Mouse (Mus musculus): ENCODE measurements around the gene Tmem25.
A peak's percentile ranks its signal among the peaks of the same experiment; 100 is the strongest.
"Not testable (repeated sequence)": the region's sequence is repeated elsewhere in the genome, so short reads cannot be mapped to it uniquely, and the experiment has no call there.

Tmem25 gene

DNA sequence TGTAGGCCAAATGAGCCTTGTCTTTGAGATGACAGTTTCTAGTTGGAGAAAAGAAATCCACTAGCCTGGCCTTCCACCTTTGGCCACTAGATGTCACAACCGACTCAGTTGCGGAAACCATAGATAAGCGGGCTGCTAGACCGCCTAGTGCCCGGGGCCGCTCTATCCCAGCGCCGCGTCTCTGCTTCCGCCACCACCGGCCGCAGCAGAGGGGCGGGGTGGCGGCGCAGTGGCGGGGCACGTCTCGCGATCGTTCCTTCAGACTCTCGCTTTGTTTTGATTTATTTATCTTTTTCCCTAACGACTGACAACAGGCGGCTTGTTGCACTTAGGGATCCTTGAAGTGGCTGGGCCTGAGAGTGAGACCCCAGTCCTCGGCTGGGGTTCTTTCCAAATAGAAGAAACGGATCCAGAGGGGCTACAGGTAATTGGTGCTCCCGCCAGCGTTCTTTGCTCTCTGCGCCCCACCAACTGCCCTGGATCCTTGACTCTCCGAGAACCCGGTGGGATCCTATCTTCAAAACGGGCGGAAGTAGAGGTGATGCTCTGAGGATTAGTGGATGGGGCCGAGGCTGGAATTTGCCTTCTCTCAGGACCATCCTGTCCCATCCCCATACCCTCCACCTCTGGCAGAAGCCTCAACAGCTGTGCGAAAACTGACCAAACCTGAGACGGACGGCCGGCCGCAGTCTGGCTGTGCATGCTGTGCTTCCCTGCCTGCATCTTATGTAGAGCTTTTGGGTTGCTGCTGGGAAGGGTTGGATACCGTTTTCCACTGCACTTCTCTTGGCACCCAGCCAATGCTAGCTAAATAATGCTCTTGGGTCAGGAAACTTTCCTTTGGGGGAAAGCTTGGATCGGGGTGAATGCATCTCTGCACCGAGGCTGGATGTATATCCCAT, 26.1 kb downstream of the Tmem25 start:
- DNase-seq (ENCODE audit: extremely low spot score, low read depth, low spot score), result peak; percentile 80

DNA sequence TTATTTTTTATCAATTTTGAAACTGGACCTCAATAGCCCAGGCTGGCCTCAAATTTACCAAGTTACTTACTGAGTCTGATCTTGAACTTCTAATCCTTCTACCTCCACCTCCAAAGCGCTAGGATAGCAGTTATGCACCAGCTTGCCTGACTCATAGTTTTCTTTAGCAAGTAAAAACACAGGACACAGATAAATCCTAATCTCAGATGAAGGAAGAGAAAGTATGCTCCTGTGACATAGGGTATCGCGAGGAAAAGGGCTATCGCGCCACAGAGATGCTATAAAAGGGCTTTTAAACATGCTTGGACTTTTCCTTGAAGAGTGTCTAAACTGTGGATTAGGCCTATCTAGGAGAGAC, 26.7 kb downstream of the Tmem25 start:
- DNase-seq (ENCODE audit: extremely low spot score, low read depth, low spot score), result no peak

DNA sequence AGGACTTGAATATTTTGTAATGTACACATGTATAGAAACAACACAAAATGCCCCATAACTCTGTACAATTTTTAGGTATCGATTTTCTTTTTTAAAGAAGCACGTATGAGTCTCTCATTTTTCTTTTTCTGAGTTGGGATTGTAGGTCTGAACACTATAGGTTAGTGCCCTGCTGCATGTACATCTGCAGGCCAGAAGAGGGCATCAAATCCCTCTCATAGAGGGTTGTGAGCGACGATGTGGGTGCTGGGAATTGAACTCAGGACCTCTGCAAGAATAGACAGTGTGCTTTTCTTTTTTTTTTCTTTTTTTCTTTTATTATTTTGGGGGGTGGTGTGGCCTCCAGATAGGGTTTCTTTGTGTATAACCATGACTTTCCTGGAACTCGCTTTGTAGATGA, 27.7 kb downstream of the Tmem25 start:
- DNase-seq (ENCODE audit: extremely low spot score, low read depth, low spot score), result no peak

DNA sequence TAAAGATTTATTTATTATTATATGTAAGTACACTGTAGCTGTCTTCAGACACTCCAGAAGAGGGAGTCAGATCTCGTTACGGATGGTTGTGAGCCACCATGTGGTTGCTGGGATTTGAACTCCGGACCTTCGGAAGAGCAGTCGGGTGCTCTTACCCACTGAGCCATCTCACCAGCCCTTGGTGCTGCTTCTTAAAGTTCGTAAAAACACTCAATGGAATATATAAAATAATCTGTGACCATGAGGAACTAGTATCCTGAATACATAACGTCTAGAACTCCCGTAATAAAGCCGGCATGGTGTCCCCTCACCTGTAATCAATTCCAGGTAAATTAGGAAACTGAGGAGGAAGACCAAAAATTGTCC, 31.1 kb downstream of the Tmem25 start:
- DNase-seq (ENCODE audit: extremely low spot score, low read depth, low spot score), result not testable (repeated sequence)

DNA sequence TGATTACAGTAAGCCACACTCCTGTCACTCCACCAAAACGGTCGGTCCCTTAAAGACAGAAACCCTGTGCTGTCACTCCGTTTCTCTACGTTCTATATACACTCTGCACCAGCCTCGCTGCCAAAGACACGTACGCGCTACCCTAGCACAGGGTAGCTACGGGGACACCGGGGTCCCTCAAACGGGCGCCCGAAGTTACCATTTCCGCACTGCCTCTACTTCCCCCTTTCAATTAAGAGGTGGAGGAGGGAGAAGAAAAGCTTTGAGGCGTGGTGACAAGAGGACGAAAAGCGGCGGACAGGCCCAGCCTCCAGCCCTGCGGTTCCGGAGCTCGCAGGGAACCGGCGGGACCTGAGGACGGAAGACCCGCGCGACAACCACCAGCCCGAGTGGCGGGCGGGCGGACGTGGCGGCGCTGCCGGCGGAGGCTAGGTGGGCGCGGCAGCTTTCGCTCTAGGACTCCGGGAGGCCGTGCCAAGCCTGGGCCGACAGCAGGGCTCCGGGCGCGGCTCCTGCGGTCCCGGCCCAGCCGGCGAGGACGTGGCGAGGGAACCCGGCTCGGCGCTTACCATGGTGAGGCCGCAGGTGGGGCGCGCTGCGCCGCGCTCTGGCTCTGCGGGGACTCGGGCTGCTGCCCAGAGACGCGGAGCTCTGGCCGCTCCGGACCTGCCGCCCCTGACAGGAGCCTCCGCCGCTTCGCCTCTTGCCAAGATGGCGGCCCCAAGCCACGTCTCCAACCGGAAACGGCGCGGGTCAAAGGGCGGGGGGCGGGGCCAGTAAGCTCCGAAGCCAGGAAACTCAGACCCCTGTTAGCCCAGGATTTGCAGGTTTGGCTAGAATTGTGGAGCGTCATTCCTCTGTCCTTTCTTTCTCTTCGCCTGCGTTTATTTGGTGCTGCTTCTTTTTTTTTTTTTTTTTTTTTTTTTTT, 31.7 kb downstream of the Tmem25 start, which contains the start of the genes Arcn1 and Ift46:
Arcn1 (minus strand) TSS at position 745 of the 928 bp plus-strand sequence.
Ift46 (plus strand) TSS at position 808 of the 928 bp plus-strand sequence.
- DNase-seq (ENCODE audit: extremely low spot score, low read depth, low spot score), result peak; percentile 64

DNA sequence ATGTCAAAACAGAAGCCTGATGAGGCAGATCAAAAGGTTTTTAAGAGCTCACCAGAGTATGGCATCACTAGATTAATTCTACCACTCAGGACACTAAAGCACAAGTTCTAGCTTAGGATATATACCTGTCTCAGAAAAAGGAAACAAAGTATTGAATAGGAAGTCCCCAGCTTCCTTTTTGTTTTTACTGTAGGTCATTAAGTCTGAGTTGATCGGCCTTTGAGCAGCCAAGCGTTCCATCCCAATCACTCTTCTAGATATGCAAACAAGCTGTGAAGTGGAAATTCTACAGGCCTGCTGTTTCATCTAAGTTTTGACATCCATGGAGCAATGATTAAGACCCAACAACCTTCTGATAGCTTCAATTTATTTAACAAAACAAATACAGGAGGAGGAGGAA, 38.2 kb downstream of the Tmem25 start:
- DNase-seq (ENCODE audit: extremely low spot score, low read depth, low spot score), result no peak

DNA sequence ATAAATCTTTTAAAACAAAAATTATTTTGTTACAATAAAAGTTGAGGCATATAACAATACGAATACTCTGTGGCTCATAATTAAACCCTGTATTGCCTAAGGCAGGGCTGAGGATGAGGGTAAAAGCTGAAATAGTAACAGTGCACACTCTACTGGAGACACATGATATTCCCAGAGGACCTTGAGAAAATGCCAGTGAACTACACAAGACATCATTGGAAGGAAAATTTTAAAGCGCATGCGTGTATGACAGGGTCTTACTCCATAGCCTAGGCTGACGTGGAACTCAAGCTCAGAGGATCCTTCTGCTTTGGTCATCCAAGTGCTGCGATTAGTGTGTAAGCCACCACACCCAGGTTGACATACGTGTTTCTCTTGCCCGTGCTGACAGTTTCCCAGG, 50.6 kb downstream of the Tmem25 start:
- no peak for DNase-seq (ENCODE audit: extremely low spot score, low read depth, low spot score)

DNA sequence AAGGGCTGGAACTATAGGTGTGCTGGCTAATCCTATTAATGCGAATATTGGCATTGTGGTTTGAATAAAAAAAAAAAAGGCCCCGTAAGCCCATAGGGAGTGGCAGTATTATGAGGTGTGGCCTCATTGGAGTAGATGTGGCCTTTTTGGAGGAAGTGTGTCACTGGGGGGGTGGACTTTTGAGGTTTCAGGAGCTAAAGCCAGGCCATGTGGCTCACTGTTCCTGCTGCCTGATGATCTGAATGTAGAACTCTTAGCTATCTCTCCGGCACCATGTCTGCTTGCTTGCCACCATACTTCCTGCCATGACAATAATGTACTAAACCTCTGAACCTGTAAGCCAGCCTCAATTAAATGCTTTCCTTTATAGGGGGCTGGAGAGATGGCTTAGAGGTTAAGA, 51.8 kb downstream of the Tmem25 start:
- no peak for DNase-seq (ENCODE audit: extremely low spot score, low read depth, low spot score)

DNA sequence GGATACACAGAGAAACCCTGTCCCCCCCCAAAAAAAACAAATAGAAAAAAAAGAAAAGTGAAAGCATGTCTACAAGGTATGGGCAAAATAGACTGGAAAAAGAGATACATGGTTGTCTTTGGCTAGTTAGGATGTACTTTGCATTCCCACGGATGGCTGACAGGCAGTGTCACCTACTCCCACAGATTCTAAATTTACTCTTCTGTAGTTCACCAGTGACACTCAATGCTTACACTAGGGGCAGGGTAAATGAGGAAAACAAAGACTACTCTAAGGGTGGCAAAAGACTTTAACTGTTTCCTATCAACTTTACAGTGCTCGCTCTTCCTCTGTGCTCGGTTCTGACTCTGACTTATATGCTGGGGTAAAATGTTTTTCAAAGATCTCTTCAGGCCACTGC, 52.4 kb downstream of the Tmem25 start:
- DNase-seq (ENCODE audit: extremely low spot score, low read depth, low spot score), result no peak

DNA sequence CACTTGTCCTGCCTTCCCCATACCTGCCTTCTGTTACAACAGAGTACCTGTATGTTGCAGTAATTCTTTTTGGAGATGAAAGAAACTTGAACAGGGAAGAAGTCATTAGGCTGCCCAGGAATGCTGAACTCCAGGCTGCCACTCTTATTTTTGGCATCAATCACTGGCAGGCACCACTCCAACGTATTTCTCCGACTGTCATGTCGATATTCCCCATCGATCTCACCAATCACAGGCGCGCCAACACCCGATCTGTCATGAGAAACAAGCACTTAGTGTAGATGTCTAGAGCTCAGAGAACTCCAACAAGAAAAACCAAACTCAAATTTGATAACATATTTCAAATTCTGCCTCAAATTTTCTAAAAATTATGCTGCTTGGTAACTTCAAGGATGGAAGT, 53.7 kb downstream of the Tmem25 start:
- DNase-seq (ENCODE audit: extremely low spot score, low read depth, low spot score), result no peak

All from hindlimb bud, embryonic 11.5 days (tissue).